Mouse (Mus musculus): ENCODE data around the gene Plxnd1.
A peak's percentile ranks its signal among the peaks of the same experiment; 100 is the strongest.

Gene Plxnd1

DNA sequence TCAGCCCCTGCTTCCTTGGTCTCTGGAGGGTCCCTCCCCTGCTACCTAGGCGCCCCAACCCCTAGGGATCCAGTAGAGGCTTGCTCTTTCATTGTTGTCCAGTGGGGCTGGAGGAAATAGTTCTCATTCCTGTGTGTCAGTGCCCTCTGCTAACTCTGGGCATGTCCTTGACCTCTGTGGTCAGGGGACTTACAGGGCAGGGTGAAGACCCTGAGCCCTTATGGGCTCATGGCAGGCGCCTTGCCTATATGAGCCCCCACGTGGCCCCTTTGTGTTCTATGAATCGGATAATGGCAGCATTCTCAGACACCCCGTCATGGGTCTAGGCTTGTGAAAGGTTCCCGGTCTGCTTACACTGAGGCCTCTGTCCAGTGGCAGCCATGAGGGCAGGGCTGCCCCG, 4.0 kb upstream of the Plxnd1 start:
- DNase-seq = no peak

- DNase-seq = no peak
These were observed 3.0 kb upstream of the Plxnd1 start for GRCm38 (mm10) chr6:115997726-115998311.

DNA sequence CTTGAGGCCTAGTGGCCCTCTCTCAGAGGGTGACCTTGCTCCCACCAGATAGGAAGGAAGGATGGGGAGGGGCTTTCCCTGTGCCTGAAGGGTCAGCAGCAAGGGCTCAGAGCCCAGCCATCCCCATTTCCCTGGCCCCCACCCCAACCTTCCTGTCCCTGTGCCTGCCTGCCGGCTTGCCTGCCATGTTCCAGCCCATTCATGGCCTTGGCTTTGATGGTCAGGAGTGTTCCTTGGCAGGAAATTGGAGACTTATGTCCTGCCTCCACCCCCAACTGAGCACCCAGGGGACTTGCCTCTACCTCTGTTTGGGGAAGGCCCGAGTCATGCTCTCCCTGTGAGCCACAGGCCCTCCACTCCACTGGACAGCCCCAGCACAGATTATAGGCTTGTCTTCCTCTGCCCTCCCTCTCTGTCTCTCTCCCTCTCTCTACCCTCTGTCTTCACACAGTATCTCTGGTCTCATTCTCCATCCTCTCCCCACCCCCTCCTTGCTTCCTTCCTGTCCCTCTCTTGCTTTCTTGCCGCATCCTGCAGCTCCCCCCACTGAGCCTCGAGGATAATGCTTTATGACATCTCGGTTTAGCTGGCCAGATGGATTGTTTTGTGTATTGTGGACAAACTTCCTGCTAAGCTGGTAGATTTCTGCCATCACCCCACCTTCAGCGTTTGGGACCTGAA, 1.5 kb upstream of the Plxnd1 start:
- DNase-seq = peak; percentile 69

DNA sequence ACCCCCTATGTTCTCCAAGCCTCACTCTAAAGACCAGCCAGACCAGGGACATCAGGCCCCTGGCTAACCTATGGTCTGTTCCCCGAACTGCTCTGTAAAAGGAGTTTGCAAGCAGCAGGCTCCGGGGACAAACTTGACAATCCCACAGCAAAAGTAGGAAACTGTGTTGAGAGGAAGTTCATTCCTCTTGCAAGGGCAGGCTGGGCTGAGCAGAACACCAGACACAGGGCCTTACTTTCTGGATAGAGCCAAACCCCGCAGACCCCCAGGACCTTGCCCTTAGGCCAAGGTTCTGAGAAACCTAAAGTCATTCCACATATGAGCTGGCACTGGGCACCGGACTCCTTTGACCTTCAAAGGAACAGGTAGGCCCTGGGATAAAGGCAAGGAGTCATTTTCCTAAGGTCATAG, 731 bp upstream of the Plxnd1 start:
- DNase-seq = no peak

- DNase-seq = no peak
These were observed 494 bp downstream of the Plxnd1 start for GRCm38 (mm10) chr6:115994146-115994876.

DNA sequence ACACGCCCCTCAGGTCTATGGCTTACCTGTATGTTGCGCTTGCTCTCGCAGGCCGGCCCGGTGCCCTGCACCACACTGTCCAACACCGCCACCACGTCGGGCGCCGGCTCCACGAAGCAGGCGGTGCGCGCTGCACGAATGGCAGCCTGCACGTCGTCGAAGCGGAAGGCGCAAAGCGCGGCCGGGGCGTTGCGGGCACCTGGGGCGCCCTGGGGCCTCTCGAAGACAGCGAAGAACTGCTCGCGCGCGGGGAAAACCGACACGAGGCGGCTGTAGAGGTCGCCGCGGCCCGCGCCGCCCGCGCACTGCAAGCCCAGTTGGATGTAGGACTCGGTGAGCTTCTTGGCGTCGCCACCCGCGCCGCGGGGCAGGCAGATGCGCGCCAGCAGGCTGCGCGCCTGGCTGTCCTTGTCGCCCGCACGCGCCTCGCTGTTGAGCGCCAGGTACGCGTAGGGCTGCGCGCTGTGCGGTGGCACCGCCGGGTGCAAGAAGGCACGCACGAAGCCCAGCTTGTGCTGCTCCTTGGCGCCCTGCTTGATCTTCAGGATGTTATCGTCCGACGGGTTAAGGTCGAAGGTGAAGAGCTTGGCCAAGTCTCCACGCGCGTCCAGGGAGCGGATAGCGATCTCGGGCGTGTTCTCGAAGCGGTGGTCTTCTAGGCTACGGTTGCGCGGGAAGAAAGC, 1.2 kb downstream of the Plxnd1 start:
- DNase-seq = no peak

GRCm38 (mm10) chr6:115992981-115993380, 1.8 kb downstream of the Plxnd1 start:
- no peak for DNase-seq

DNA sequence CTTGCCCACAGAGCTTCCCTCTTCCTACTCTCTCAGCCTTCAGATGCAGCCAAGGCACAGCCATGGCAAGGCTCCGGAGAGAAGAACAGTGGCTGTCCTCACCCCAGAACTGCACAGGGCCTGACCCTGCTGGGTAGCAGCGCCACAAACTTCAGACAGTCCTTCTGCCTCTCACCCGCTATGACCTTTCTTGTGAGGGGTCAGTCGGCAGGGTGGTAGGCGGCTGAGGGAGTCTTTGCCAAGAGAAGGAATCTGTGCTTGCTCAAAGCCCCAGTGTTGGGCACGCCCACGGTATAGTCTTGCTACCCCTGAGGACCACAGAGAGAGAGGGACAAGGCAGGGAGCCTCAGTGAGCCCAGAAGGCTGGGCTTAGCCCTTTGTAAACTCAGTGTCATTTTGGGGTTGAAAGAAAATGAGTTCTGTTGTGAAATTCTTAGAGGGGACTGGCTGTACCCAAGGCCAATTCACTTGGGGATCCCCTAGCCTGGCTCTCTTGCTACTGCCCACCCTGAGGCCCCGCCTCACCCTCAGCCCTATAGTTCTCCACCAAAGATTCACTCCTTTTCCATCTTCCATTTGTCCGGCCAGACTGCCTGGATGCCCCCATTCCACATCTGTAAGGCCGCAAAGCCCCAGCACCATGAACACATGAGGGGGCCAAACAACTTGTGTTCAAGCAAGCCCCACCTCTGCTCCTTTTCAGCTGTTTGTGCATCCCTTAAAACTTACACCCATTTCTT, 2.8 kb downstream of the Plxnd1 start:
- no peak for DNase-seq

DNA sequence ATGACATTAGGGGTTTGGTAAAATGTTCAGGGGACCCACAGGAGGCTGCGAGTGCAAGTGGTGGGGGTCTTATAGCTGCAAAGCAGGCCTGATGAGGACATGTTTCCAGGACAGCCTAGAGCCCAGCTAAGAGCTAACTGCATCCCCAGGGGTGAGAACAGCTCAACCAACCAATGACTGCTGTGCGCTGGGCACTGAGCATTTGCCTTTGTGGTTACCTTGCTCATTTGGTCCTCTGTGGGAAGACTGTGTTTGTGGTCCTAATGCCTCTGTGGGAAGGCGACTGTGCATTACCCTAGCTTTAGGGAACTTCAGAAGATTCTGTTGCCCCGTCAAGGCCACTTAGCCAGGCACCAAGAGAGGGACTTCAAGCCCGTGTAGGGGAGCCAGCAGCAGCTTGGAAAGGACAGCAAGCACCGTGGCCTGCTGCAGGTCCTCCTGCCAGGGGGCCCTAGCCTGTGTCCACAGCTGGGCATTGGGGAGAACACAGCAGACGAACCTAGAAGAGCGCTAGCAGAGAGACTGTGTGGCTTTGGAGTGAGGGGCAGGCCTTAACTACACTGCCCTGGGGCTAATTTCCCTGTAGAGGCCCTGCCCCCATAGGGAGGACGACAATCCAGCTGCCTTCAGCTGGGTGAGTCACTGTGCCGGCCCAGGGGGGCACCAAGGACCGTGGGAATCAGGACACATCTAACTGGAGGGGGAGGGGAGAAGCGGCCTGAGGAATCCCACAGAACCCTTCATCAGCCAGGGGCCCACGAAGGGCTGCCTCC, 3.5 kb downstream of the Plxnd1 start:
- no peak for DNase-seq

DNA sequence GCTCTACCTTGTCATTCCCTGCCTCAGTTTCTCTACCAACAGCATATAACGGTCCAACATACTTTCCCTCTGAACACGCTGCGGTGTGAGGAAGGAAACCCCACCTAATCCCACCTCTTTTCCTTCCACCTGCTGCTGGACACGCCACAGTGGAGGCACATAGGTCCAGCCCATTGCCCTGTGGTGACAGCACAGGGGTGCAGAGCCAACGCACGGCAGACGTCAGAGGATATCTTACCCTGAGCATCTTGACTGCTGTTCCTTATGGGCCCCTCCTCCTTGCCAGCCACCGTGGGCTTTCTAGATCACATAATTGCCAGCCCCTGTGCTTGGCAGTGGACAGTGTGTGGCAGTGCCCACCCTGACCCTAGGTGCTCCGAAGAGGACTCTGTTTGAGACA, 4.3 kb downstream of the Plxnd1 start:
- no peak for DNase-seq

GRCm38 (mm10) chr6:115990056-115990455, 4.7 kb downstream of the Plxnd1 start:
- no peak for DNase-seq

- no peak for DNase-seq
These were observed 5.2 kb downstream of the Plxnd1 start for GRCm38 (mm10) chr6:115989607-115990006.

DNA sequence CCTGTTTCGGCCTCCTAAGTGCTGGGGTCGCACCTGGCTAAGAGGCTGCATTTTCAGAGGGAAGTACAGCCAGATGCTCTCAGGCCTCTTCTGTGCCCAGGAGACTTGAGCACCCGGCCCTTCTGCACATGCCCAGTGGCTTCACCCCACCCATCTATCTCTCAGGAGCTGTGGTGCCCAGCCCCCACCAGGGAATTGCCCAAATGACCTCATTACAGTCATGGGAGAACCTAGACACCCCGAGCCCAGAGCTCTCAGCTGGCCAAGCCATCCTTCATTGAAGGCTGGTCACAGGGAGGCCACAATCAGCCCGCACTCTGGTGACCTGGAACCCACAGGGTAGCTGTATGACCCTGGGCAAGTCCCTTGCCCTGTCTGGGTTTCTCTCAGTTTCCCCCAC, 5.8 kb downstream of the Plxnd1 start:
- DNase-seq = no peak

- DNase-seq = no peak
These were observed 7.6 kb downstream of the Plxnd1 start for GRCm38 (mm10) chr6:115987096-115987747.

GRCm38 (mm10) chr6:115986472-115987095, 8.2 kb downstream of the Plxnd1 start:
- DNase-seq = no peak

DNA sequence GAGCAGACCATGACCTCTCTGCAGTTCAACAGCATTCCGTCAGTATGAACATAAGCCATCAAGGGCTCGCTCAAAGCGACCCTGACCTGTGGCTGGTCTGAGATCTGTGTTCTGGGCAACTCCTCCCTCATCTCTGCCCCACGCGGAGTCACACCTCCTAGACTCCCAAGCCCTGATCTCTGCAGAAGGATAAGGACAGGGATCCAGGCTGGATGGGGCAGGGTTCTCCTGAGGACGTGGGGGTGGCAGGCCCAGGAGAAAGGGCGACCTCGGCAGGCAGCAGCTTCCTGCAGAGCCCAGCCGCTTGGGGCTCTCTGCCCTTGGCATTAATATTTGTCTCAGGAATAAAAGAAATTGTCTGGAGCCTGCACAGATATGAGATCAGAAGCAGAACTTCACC, 9.2 kb downstream of the Plxnd1 start:
- DNase-seq = no peak

DNA sequence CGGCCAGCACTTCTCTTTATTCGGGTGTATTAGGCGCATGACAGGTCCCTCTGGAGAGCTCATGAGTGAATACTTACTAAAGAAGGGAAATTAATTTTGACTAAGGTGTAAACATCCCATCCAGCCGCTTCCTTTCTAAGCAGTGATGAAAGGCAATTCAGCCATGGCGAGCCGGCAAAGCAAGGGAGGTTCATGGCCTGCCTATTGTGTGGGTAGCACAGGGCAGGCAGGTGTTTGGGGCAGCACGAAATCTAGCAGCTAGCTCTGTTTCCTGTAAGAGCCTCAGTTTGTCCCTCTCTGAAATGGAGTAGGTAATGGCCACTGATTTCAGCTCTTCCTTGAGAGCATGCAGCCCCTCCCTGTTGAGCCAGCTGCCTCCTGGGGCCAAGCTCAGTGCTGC, 10.2 kb downstream of the Plxnd1 start:
- DNase-seq = no peak

DNA sequence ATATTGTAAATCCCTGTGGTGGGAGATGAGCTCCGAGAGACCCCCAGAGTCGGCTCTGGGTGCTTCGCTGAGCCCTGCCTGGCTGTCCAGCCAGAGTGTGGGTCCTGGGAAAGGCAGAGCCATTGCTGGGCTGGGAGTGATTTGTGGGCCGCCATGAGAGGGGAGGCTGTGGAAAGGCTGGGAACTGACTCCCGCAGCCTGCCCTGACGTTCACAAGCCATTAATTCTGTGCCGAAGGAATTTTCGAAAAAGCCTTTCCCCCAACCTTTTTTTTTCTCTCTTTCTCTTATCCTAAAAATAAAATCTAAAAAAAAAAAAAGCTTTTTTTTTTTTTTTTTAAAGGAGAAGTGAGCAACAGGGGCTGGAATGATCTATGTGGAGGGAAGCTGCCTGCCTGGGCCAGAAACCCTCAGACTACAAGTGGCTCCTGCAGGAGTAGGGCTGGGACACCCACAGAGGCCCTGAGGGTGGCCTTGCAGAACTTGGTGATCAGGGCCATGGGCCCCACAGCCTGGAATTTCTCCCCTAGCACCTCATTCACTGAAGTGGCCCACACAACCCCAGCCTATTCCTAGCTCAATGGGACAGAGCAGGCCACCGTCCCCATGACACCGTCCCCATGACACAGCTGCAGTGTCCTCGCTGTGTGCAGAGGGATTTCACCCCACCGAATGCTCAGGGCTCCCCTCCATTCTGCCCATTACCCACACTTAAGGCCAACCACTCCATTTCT, 11.3 kb downstream of the Plxnd1 start:
- no peak for DNase-seq

DNA sequence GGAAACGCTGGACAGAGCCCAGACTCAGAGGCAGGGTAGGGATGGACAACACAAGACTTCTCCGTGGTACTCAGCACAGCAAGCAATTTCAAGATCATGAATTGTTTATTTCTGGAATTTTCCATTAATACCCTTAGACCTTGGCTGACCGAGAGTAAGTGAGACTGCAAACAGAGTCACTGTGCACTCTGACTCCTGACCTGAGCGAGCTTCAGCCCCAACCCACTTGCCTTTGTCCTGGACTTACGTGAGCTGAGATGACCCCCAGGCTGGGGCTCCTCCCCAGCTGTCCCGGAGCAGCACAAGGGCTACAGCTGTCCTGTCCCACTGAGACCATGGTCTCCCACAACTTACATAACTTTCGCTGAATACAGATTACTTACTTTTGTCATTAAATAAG, 11.9 kb downstream of the Plxnd1 start:
- DNase-seq = no peak

DNA sequence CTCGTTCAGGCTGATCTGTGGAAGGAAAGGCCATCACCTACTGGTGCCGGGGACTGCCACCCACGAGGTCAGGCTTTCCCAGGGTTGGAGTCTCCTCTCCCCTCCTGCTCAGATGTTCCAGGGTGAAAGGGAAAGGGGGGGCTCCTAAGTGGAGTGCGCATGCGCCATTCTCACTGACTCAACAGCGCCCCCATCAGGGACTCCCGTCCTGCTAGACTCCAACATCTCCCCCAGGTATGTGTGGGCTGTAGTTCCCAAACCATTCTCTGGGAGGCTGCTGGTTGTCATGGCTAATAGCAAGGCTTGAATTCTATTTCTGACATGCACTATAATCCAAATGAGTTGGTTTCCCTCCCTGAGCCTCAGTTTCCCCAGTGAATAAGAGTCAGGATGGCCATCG, 16.2 kb downstream of the Plxnd1 start:
- DNase-seq = no peak

Data from kidney, adult 18-20 months (tissue).